Mouse (Mus musculus) E14TG2a.4 (cell line): ENCODE measurements at regions not wholly inside any gene's neighbourhood (a gene's known extent, or its start where the extent isn't known, plus 50 kb on each side); places are given as distances from the start of the nearest gene placed in this dataset.

ENCODE experiments used
- CTCF ChIP-seq: conservative IDR thresholded peaks from 2 replicates; pipeline ENCODE4 v1.5.1; 2014; ENCODE audit warnings: low read length
- POU5F1 ChIP-seq: IDR thresholded peaks from 2 replicates; pipeline ENCODE4 v1.6.1; 2014; ENCODE audit warnings: low read length, borderline replicate concordance

- TF ChIP-seq CTCF (no peak), POU5F1 (no peak)
Observed at GRCm38 (mm10) chr16:87789539-87789938, 90.8 kb downstream of the Bach1 start.
